Mouse (Mus musculus) liver, adult 2 months (tissue): ENCODE data around the gene Cd163. TPM values are rescaled to one million over a fixed set of nuclear protein-coding genes. Genes with fewer than 3 reads are reported as not detected.

Experiments
- DNase-seq: peaks from one replicate; pipeline ENCODE4 v3.0.0-alpha.2; 2011; ENCODE audit warnings: low read depth, low spot score; ENCODE audit errors: extremely low read depth
- H3K27ac ChIP-seq: fragments of 200-500 bp; replicated peaks from 2 replicates; pipeline ENCODE4 v1.5.1; 2012; ENCODE audit warnings: low read depth, mild to moderate bottlenecking, control low read depth, inconsistent platforms, low read length; ENCODE audit not compliant: insufficient read depth
- H3K27me3 ChIP-seq: fragments of 200-500 bp; 2 replicates; pipeline ENCODE4 v1.6.1; 2012; ENCODE audit warnings: mild to moderate bottlenecking, moderate library complexity, low read length, inconsistent platforms; ENCODE audit not compliant: control insufficient read depth, insufficient read depth
- H3K36me3 ChIP-seq: fragments of 200-500 bp; 2 replicates; pipeline ENCODE4 v1.6.1; 2012; ENCODE audit warnings: low read length, inconsistent platforms; ENCODE audit not compliant: control insufficient read depth, insufficient read depth
- H3K4me1 ChIP-seq: fragments of 200-500 bp; 2 replicates; pipeline ENCODE4 v1.6.1; 2011; ENCODE audit warnings: low read length; ENCODE audit not compliant: control insufficient read depth, insufficient read depth
- H3K4me3 ChIP-seq: fragments of 200-500 bp; 2 replicates; pipeline ENCODE4 v1.5.1; 2011; ENCODE audit warnings: low read depth, mild to moderate bottlenecking, control low read depth, low read length, moderate library complexity; ENCODE audit not compliant: insufficient read depth
- H3K79me2 ChIP-seq: fragments of 200-500 bp; 2 replicates; pipeline ENCODE4 v1.6.1; 2012; ENCODE audit warnings: inconsistent platforms, mild to moderate bottlenecking, low read length, moderate library complexity; ENCODE audit not compliant: control insufficient read depth, insufficient read depth
- H3K9ac ChIP-seq: fragments of 200-500 bp; 2 replicates; pipeline ENCODE4 v1.6.1; 2012; ENCODE audit warnings: low read depth, mild to moderate bottlenecking, control low read depth, inconsistent platforms, low read length
- CTCF ChIP-seq: fragments of 200-500 bp; IDR thresholded peaks from 2 replicates; pipeline ENCODE4 v1.5.1; 2011; ENCODE audit warnings: low read depth, low read length, control low read depth
- POLR2A ChIP-seq: fragments of 200-500 bp; IDR thresholded peaks from 2 replicates; pipeline ENCODE4 v1.6.1; 2011; ENCODE audit warnings: low read length, control low read depth; ENCODE audit not compliant: insufficient read depth; ENCODE audit errors: extremely low read depth
- WGBS: fragments of 180-500 bp; shearing (Covaris S2); methylation state at CpG from one replicate; pipeline ENCODE4 v1.1.7; 2018; 5-methylcytosine and 5-hydroxymethylcytosine counted together
- polyA plus RNA-seq: library from polyadenylated mRNA; depleted of rRNA; stranded (reverse); fragments of >200 nt; gene quantifications from 2 replicates; pipeline ENCODE4 v1.2.3, GENCODE M21; 2012; rRNA removed
- total RNA-seq: library from RNA; depleted of rRNA; stranded (reverse); fragments of >200 nt; gene quantifications from 2 replicates; pipeline ENCODE4 v1.2.3, GENCODE M21; 2014; rRNA removed

The Cd163 gene
- total and polyA plus RNA-seq, 2 experiments = 1.1 to 15.7 TPM

GRCm38 (mm10) chr6:124373584-124374206 is 69.2 kb downstream of the Cd163 start:
- no peaks in the 10 kb centered on the region for H3K36me3 ChIP-seq
- no peak overlapping the region for H3K9ac ChIP-seq
- 82% methylated on average over 6 of the region's 6 CpGs for WGBS
- H3K4me3 ChIP-seq = no peak overlapping the region
- no peaks in the 10 kb centered on the region for H3K79me2 ChIP-seq
- TF ChIP-seq CTCF (no peak), POLR2A (no peak)
- H3K27me3 ChIP-seq = no peaks in the 10 kb centered on the region
- peaks cover 2% of the 10 kb centered on the region for H3K4me1 ChIP-seq
- DNase-seq = no peak
- H3K27ac ChIP-seq = no peak overlapping the region

GRCm38 (mm10) chr6:124374683-124375082 is 70.2 kb downstream of the Cd163 start:
- no peak for DNase-seq
- TF ChIP-seq CTCF = no peak
- no peak for TF ChIP-seq POLR2A
- H3K4me1 ChIP-seq = peaks cover 2% of the 10 kb centered on the region
- H3K27me3 ChIP-seq = no peaks in the 10 kb centered on the region
- H3K27ac ChIP-seq = no peak overlapping the region
- H3K36me3 ChIP-seq = no peaks in the 10 kb centered on the region
- H3K9ac ChIP-seq = no peak overlapping the region
- 76% methylated on average over 4 of the region's 4 CpGs for WGBS
- no peak overlapping the region for H3K4me3 ChIP-seq
- H3K79me2 ChIP-seq = no peaks in the 10 kb centered on the region

DNA sequence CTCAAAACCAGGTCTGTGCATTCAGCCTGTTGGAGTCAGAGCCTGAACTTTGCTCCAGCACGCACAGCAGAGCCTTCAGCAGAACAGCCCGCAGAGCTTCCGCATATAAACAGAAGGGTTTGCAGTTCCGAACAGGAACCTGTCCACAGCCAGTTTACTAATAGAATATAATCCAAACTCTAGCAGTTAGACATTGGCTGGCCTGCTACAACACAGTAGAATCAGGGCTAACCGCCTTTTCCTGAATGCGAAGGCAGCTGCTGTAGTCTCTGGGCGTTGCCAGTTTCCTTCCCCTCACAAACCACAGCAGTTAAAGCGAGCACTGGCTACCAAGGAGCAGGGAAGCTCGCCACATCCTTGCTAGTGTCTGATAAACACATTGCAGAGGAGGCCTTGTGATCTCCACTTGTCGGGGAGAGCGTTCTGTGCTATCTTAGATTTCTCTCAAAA is 71.0 kb downstream of the Cd163 start:
- Histone ChIP-seq H3K9ac (no peak overlapping the region), H3K36me3 (no peaks in the 10 kb centered on the region), H3K79me2 (no peaks in the 10 kb centered on the region), H3K27me3 (no peaks in the 10 kb centered on the region), H3K27ac (no peak overlapping the region), H3K4me1 (peaks cover 2% of the 10 kb centered on the region), H3K4me3 (no peak overlapping the region)
- DNase-seq = peak; percentile 32
- 48% methylated on average over 11 of the region's 11 CpGs for WGBS
- TF ChIP-seq CTCF = no peak
- TF ChIP-seq POLR2A = no peak

DNA sequence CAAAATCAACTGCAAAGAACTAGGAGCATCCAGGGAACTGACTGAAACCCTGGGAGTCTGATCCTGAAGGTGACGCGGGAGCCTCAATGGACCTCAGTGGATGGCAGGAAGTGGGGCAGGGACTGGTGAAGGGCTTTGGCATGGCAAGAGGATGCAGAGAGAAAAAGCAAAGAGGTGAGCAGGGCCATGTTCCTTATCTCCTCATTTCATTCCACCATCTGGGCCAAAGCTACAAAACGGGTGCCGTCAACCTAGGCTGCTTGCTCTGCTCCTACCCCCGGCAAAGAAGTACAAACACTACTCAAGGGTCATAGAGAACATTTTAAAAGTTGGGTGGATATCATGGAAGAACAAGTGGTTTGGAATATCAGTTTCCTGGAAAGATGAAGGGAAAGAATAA is 71.9 kb downstream of the Cd163 start:
- TF ChIP-seq POLR2A = no peak
- TF ChIP-seq CTCF = no peak
- no peak overlapping the region for H3K4me3 ChIP-seq
- DNase-seq = no peak

GRCm38 (mm10) chr6:124377494-124378255 is 73.2 kb downstream of the Cd163 start:
- WGBS = 29% methylated on average over 4 of the region's 4 CpGs
- H3K36me3 ChIP-seq = no peaks in the 10 kb centered on the region
- DNase-seq = peak; percentile 77
- no peak overlapping the region for H3K27ac ChIP-seq
- no peak for TF ChIP-seq CTCF
- no peak for TF ChIP-seq POLR2A
- H3K79me2 ChIP-seq = no peaks in the 10 kb centered on the region
- H3K27me3 ChIP-seq = no peaks in the 10 kb centered on the region
- peaks cover 2% of the 10 kb centered on the region for H3K4me1 ChIP-seq
- H3K9ac ChIP-seq = no peak overlapping the region
- no peak overlapping the region for H3K4me3 ChIP-seq

More for the DNA sequence above, 71.9 kb downstream of the Cd163 start:
- 88% methylated on average over 5 of the region's 5 CpGs for WGBS
- H3K79me2 ChIP-seq = no peaks in the 10 kb centered on the region
- H3K27ac ChIP-seq = no peak overlapping the region
- no peaks in the 10 kb centered on the region for H3K27me3 ChIP-seq
- no peaks in the 10 kb centered on the region for H3K36me3 ChIP-seq
- no peak overlapping the region for H3K9ac ChIP-seq
- H3K4me1 ChIP-seq = peaks cover 2% of the 10 kb centered on the region

- H3K36me3 ChIP-seq = no peaks in the 10 kb centered on the region
- TF ChIP-seq CTCF = peak; percentile 65
- TF ChIP-seq POLR2A = no peak
- no peak overlapping the region for H3K27ac ChIP-seq
- H3K79me2 ChIP-seq = no peaks in the 10 kb centered on the region
- DNase-seq = peak; percentile 45
- H3K9ac ChIP-seq = no peak overlapping the region
- H3K27me3 ChIP-seq = no peaks in the 10 kb centered on the region
- H3K4me1 ChIP-seq = peaks cover 2% of the 10 kb centered on the region
- no peak overlapping the region for H3K4me3 ChIP-seq
- WGBS = 27% methylated on average over 10 of the region's 10 CpGs
Measured at GRCm38 (mm10) chr6:124379331-124379730, 74.9 kb downstream of the Cd163 start.

Other genes with a start within 250 kb of the Cd163 start
- gene Vmn2r27, start 72.8 kb upstream of the Cd163 start, total RNA-seq = not detected in 2 replicates
- gene Vmn2r27, start 72.8 kb upstream of the Cd163 start, polyA plus RNA-seq = not detected in 2 replicates
- gene Pex5, start 110.4 kb downstream of the Cd163 start, total RNA-seq = 73.7 and 88.4 TPM in 2 replicates
- 79.3 and 86.3 TPM in 2 replicates for gene Pex5, start 110.4 kb downstream of the Cd163 start, polyA plus RNA-seq
- gene Clstn3, start 160.1 kb downstream of the Cd163 start, total RNA-seq = 1.6 and 2.7 TPM in 2 replicates
- gene Clstn3, start 160.1 kb downstream of the Cd163 start, polyA plus RNA-seq = 4.1 and 4.4 TPM in 2 replicates
- gene C1rl, start 188.5 kb downstream of the Cd163 start, total RNA-seq = 53.6 and 59.5 TPM in 2 replicates
- gene C1rl, start 188.5 kb downstream of the Cd163 start, polyA plus RNA-seq = 67.3 and 73.0 TPM in 2 replicates
- 165 and 177 TPM in 2 replicates for gene C1ra, start 207.7 kb downstream of the Cd163 start, total RNA-seq
- gene C1ra, start 207.7 kb downstream of the Cd163 start, polyA plus RNA-seq = 92.5 and 119 TPM in 2 replicates
- 384 and 554 TPM in 2 replicates for gene C1s1, start 237.7 kb downstream of the Cd163 start, total RNA-seq
- gene C1s1, start 237.7 kb downstream of the Cd163 start, polyA plus RNA-seq = 174 and 206 TPM in 2 replicates